Mouse (Mus musculus) kidney, postnatal 10 days (tissue): ENCODE measurements around the gene Rab22a.
A peak's percentile ranks its signal among the peaks of the same experiment; 100 is the strongest.
"Not testable (repeated sequence)": the region's sequence is repeated elsewhere in the genome, so short reads cannot be mapped to it uniquely, and the experiment has no call there.

Experiments
- DNase-seq: peaks from one replicate; pipeline ENCODE4 v3.0.0; 2021; ENCODE audit warnings: mixed read lengths

Gene Rab22a

GRCm38 (mm10) chr2:173659057-173659925, at the start of gene Rab22a:
TSS of gene Rab22a (plus strand) at chr2:173659760.
- peak; percentile 99 for DNase-seq

GRCm38 (mm10) chr2:173615378-173616081, 44.0 kb upstream of the Rab22a start:
- DNase-seq = no peak

- DNase-seq = no peak
Measured at GRCm38 (mm10) chr2:173616156-173616555, 43.4 kb upstream of the Rab22a start.

DNA sequence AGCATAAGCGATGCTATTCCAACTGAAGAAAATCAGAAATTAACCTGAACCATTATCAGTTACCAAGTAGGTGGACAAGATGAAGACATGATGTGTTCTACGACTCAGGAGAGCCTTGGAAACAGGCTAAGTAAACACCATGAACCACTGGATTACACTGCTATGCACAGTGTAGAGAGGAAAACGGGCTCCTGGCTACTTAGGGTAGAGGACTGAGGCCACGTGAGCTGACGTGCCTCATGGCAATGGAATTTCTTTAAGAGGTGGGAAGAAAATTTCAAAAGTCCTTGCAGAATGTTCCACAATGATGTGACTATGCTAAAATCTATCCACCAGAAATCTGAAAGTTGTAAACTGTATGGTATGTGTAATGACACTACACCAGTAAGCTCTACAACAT, 40.4 kb upstream of the Rab22a start:
- no peak for DNase-seq

- no peak for DNase-seq
Measured at GRCm38 (mm10) chr2:173620645-173621044, 38.9 kb upstream of the Rab22a start.

DNA sequence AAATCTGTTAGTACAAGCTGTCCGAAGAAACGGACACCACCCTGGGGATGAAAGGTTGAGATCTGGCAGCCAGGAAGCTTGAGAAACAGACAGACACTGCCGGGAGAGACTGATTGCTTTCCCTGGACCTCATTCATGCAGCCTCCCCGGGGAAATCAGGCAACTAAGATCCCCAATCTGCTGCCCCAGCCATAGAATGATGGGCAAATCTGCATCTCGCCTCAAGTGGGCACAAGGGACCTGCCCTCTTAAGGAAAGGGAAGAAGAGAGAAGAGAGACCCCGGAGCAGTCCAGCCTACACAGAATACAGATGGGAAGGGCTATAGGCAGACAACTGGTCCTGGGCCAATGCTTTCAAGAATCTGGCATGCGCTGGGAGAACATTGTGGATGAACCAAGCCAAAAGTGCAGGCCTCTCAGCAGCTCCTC, 37.4 kb upstream of the Rab22a start:
- no peak for DNase-seq

DNA sequence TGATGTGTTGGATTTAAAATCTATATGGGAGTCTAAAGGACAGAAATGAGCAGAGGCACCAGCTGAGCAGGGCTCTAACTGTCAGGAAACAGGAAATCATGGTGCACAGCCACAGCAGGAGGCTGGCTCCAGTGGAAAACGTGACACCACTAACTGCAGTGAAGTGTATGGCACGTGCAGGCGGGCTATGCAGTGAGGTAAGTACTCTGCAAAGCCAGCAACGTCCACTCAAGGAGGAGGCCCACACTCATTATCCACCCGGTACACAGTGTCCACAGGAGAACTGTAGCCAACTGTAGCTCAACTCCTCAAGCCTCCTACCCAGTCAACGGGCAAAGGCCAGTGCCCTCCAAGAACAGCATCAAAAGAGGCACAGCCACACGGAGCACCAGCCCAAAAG, 34.9 kb upstream of the Rab22a start:
- no peak for DNase-seq

GRCm38 (mm10) chr2:173625786-173626185, 33.8 kb upstream of the Rab22a start:
- DNase-seq = no peak

DNA sequence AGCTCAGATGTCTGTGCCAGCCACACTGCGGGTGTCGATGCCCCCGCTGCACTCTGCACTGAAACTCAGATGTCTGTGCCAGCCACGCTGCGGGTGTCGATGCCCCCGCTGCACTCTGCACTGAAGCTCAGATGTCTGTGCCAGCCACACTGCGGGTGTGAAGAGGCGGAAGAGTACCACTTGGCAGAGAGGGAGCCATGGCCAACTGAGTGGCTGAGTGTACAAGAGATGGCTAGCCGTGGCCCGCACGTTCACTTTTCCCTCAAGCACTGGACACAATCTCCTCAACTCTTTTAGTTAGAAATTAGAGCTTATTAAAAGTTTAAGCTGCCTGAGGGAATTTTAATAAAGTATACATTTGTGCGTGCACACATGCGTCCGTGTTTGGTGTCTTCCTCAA, 25.5 kb upstream of the Rab22a start:
- not testable (repeated sequence) for DNase-seq

DNA sequence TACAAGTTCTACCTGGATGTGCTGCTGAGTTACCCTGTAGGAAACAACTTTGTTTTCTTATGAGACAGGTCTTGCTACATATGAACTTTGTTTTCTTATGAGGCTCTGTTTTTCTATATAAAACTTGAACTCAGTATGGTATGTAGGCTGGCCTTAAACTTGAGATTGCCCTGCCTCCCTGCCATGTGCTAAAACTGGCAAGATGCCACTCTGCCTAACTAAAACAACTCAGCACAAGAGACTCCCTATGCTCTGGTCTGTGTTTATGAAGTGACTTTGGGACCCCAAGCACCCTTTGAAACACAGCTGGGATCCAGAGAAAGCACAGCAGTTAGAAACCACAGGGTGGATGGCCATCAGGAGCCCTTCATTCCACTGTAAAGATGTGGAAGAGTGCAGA, 18.2 kb upstream of the Rab22a start:
- DNase-seq = no peak

GRCm38 (mm10) chr2:173642262-173642999, 17.1 kb upstream of the Rab22a start:
- DNase-seq = no peak

DNA sequence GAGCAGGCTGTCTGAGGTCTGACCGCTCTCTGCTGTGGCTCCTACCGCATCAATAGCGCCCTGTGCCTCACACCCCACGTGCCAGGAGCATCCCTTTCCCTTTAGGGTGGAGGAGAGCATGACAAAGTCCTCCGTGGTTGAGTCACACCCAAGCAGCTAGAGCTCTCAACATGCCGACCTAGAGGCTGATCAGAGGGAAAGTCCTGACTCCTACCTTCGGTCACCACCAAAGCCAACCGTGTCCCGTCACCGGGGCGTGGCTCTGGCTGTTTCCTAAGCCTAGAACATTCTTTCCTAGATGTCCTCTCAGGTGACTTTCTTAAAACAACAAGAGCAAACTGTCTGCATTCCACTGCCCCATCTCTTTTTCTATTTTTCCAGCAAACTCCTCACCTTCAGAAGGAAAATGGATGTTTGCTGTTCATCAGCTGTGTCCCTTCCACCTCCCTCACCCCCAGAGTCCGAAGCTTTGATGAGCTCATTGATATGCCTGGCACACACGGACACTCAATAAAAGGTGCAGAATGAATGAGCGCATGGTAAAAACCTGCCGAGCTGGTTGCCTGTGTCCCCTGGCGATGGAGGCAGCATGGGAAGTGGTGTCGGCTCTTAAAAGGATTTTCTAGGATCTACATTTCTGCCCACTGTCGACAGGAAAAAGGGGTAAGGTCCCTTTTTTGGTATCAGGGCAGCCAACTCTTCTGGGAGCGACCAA, 12.2 kb upstream of the Rab22a start:
- no peak for DNase-seq

DNA sequence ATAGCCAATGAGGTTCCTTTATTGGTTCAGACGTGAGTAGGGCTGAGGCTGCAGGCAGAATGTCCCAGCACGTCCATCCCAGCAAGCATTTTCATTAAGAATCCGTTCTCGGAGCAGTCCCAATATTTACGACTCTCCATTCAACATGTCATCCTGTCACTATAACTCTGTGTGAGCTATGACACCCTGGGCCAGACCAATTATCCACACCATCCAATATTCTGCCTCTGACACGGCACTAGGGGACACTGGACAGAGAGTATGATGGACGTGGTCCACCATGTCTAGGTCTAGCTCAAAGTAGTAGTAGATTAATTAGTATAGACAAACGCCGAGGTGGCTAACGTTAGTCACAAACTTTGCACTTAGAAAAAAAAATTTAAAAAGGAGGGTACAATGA, 9.8 kb upstream of the Rab22a start:
- DNase-seq = no peak

DNA sequence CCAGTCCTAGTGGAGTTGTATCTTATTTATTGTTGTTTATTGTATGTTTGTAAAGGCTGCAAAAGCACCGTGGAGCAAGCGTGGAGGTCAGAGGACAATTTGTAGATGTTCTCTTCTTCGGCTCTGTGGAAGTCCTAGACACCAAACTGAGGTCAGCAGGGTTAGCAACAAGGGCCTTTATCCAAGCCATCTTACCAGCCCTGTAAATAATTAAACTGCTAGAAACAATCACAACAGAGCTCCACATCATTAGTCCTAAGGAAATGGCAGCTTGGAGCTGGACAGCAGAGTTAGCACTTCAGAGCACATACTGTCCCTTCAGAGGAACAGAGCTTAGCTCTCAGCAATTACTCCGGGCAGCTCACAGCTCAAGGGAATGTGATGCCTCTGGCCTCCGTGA, 6.0 kb upstream of the Rab22a start:
- DNase-seq = no peak

DNA sequence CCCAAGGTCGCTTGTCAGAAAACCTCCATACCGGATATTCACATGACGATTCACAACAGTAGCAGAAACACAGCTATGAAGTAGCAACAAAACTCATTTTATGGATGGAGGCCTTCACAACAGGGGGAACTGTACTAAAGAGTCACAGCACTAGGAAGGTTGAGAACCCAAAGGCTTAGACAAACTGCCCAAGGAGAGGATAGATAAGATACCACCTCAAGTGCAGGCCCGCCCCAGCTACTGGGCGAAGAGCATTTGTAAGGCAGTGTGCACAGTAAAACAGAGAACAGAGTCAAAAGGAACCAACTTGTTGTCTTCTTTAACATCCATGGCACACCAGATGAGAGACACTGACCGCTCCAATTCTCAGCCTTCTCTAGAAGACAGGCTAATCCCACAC, 1.8 kb upstream of the Rab22a start:
- DNase-seq = no peak

DNA sequence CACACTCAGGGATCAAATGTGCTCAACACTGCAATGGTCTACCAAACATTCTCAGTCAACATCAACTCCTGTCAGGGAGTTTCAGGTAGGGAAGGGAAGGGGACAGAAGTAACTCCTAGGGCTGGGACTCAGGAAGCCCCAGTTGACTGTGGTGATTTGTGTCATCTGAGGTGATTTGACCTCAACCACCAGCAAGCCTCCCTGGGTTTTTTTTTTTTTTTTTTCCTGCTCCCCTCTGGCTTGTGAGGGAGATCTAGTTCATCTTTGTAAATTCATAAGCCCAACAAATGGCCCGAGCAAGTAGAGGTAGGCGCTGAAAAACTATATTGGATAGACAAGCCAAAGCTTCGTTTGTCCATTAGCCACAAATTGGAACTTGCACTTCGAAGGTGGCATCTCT, 1.0 kb upstream of the Rab22a start:
- no peak for DNase-seq

- DNase-seq = no peak
Measured at GRCm38 (mm10) chr2:173659926-173660684, 545 bp downstream of the Rab22a start.

GRCm38 (mm10) chr2:173662255-173662950, 2.8 kb downstream of the Rab22a start:
- no peak for DNase-seq

DNA sequence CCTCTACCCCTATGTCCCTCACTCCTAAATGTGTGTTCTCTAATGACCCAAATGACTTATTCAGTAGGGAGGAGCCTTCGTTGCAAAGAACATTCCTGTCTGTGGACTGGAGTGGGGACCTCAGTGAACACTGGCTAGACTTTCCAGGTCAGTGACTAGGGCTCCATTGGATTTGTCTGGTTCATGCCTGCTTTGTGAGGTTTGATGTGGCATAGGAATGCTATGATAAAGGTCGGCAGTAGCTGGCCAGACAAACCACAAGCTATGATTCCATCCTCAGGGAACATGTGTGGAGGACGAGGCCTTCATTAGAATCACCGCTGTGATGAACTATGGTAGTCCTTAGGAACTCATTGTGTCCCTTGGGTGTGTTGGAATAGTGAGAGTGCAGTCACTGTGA, 5.2 kb downstream of the Rab22a start:
- DNase-seq = no peak

DNA sequence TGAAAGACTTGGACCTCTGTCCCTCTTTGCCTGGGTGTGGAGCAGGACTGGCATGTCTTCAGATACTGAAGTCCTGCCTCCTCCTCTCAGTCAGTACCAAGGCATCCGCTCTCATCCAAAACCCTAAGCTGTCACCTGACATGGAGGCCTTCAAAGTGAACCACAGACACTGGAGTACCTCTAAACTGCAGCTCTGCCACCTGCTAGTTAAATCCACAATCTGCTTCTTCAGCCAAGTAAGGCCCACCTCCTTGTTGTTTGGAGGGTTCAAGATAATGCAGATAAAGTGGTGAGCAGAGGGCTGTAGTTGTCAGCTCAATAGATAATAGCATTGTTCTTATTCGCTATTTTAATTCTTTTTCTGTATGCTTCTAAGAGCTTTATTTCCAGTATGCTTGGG, 5.7 kb downstream of the Rab22a start:
- no peak for DNase-seq

DNA sequence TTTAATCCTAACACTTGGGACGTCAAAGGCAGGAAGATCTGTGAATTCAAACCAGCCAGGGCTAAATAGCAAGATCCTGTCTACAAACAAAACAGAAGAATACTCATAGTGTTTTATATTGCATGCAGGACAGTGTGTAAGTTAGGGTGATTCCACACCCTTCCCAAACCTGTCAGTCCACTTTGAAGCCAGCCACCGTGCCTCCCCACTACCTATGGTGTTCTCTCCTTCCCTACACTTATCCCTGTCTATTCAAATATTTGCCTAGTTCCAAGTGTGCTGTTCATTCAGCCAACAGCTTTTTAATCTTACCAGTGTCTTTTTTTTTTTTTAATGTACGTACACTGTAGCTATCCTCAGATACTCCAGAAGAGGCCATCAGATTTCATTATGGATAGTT, 7.3 kb downstream of the Rab22a start:
- no peak for DNase-seq
